Mouse (Mus musculus): ENCODE measurements around the gene Mns1.

The Mns1 gene

DNA sequence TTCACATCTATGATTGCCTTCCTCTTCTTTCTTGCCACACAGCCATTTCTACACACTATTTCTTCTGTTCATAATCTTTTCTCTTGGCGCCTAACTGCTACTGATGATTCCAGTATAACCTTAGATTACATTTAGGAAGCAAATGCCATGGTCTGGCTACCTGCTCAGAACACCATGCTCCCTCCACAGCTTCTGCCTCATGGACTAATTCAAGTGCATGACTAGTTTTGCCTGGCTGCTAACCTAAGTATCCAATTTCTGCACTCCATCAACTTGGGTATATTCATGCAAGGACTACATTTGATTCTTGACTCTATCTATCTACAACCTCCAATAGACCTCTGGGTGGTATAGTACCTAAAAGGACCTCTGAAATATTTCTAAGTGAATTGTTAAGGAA is 32.0 kb downstream of the Mns1 start:
- no peak for DNase-seq (ENCODE audit: low spot score)

DNA sequence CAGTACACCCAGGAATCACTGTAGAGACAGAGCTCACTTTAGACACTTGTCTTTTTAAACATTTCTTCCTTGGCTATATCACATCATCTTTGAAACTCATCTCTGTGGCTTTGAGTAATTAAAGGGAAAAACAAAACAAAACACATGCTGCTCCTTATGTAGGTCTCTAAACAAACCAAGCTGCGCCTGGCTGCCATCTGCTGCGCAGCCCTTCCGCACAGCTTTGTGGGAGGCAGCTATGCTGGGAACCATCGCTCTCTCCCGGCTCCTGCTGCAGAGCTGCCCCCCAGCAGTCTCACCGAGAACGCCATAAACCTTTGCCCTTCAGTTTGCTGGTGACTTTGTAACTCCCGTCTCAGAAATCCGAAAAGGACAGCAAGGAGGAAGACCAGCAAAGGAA is 37.7 kb downstream of the Mns1 start:
- DNase-seq (ENCODE audit: low spot score), result no peak

GRCm38 (mm10) chr9:72477306-72477705 is 39.5 kb downstream of the Mns1 start:
- no peak for DNase-seq (ENCODE audit: low spot score)

GRCm38 (mm10) chr9:72479276-72479675 is 41.5 kb downstream of the Mns1 start:
- no peak for DNase-seq (ENCODE audit: low spot score)

GRCm38 (mm10) chr9:72488523-72488922 is 50.7 kb downstream of the Mns1 start:
- no peak for DNase-seq (ENCODE audit: low spot score)

GRCm38 (mm10) chr9:72489131-72489530 is 51.3 kb downstream of the Mns1 start:
- no peak for DNase-seq (ENCODE audit: low spot score)

DNA sequence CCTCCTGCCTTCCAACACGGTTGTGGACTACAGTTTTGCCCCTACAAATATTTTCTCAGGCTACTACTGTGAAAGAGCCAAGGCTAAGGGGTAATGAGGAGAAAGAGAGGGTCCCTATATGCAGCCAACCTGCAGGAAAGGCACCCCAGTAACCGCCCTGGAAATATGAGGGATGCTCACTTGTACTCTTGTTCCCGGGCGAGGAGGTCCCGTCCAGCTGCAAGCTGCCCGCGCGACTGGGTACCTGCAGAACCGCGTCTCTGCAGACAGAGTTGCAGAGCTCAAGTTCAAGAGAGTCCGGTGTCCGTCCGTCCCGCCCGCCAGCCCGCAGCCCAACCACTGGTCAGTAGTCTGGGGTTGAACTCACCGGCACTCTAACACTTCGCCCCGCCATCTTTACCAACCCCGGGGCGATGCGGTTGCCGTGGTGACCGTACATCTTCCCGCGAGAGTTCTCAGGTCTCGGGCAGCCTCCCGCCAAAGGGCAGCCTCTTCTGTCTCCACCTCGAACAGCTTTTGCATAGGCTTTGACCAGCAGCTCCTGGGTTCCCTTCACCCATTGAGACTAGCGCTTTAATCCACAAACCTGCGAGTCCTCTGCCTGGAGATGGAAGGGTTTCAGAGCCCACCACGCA is 53.9 kb downstream of the Mns1 start:
- peak; percentile 91 for DNase-seq (ENCODE audit: low spot score)

GRCm38 (mm10) chr9:72492194-72492565 is 54.4 kb downstream of the Mns1 start, which contains the start of gene Tex9:
Gene Tex9 (minus strand): TSS chr9:72492212.
- DNase-seq (ENCODE audit: low spot score), result peak; percentile 24

DNA sequence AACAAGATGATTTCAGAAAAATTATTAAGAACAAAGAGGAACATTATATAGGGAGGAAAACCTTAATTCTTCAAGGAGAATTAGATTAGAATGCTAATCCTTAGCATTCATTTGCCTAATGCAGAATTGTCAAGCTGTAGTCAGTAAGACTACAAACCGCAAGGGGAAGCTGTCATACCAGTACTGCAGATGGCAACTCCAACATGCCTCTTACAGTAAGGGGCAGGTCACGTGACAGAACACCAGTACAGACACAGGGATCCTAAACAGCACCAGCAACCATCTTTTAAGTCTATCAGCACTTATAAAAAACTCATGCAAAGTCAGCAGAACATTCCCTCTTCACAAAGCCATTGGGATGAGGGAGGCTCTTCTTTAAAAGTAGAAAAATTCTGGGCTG is 55.7 kb downstream of the Mns1 start:
- DNase-seq (ENCODE audit: low spot score), result peak; percentile 27

DNA sequence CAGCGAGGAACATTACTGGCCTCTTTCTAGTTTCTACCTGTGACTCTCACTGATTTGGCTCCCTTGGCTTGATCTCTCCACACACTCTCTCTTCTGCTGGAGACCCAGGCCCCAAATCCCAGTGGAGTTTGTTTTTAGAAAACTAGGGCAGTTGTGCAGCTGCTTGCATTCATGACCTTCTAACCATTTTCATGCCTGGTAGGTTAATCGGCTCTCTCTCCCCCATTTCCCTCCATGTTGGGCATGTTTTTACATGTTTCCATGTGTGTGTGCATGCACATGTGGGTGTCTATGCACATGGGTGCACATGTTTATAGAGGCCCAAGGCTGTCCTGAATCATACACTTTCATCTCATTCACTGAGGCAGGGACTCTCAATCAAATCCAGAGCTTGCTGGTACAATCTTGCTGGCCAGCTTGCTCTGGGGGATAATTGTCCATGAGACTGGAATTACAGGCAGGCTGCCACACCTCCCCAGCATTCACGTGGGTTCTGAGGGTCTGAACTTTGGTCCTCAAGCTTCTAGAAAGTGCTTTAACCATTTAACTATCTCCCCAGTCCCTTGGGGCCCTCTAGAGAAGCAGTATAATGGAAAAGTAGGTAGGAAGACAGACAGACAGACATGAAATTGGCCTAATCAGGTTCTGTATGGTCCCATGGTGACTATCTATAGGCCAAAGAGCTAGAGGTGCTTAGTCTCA is 56.3 kb downstream of the Mns1 start:
- DNase-seq (ENCODE audit: low spot score), result no peak

- no peak for DNase-seq (ENCODE audit: low spot score)
These were observed 58.9 kb downstream of the Mns1 start for GRCm38 (mm10) chr9:72496691-72497090.

- DNase-seq (ENCODE audit: low spot score), result no peak
These were observed 59.4 kb downstream of the Mns1 start for GRCm38 (mm10) chr9:72497171-72497570.

Data from lung, postnatal 25 days (tissue).